Mouse (Mus musculus) liver, adult (tissue): ENCODE measurements around the gene Ccdc30.
A peak's percentile ranks its signal among the peaks of the same experiment; 100 is the strongest.

Experiments
- GATA4 ChIP-seq: IDR thresholded peaks from 2 replicates; pipeline ENCODE4 v1.6.1; 2014; ENCODE audit warnings: mild to moderate bottlenecking, low read length; ENCODE audit not compliant: insufficient replicate concordance

Ccdc30 gene

DNA sequence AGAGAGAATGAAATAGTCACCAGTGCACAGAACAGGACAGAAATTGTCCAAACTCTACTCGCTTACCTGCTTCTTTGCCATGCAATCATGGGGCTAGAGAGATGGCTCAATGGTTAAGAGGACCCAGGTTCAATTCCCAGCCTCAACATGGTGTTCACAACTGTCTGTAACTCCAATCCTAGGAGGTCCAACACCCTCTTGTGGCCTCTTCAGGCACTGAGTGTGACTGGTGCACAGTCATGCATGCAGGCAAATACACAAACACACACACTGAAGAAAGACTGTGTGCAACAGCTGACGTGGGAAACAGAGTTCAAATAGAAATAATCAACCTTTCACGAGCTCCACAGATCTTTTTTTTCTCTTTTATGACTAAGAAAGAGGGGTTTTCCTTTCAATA lies 53.1 kb downstream of the Ccdc30 start:
- TF ChIP-seq GATA4: no peak

DNA sequence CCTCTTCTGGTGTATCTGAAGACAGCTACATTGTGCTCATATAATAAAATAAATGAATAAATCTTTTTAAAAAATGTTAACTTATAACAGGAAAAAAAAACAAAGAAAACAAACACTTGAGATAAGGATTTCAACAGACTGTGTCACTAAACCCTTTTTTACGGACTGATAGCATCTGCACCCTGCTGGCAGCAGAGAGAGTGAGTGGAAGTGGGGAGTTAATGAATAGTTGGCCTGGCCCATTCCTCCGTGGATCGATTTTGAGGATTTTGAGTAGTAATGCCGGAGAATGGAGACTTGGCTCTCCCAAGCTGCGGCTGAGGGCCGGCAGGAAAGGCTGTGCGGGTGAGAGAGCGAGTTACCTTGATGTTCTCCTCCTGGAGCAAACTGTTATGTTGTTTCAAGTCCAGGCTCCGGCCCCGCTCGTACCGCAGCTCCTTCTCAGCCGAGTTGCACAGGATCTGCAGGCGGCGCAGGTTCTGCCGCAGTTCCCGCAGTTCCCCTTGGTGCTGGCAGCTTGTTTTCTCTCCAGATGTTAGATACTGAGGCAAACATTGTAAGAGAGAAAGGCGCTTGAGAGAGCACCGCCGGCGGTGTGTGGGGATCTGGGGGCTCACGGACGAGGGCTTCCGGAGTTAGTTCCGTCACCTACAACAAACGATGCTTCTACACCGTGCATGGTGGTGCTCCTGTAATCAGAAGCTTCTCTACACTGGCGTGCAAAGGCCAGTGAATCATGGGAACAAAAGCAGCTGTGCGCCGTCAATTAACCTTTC lies 55.9 kb downstream of the Ccdc30 start:
- TF ChIP-seq GATA4: no peak

DNA sequence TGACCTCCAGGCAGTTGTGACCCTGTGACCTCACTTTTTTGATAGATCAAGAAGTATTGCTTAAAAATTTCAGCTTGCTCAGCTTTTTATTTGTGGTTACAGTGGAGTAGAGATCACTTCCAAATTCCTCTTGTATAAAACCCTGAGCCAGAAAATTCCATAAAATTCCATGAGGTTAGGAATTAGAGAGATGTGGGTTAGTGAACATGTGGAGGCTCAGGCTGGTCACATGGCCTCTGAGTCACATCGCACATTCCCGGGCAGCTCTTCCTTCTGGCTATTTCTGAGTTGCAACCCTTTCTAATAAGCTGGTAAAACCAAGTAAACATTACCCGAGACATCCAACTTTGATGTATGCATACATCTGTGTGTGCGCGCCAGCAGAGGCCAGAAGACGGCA lies 69.8 kb downstream of the Ccdc30 start:
- TF ChIP-seq GATA4: no peak

DNA sequence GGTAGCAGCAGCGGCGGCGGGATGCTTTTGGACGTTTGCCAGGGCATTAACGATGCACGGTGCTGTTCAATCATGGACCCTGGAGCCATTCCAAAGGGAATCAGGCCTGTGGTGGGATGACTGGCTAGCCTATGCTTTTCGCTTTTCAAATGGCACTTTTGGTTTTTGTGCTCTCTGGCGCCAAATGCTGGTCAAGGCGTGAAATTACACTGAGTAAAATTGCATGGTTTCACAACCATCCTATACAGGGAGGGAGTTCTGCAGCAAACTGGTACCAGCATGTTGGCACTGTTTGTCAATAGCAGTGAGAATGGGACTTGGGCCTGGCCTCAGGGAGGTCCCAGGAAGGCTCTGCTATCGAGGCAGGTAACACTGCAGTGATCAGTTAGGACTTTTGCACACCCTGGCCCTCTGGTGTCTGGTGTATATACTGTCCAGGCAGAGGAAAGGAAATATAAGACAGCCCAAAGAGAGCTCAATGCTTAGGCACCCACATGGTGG lies 76.4 kb downstream of the Ccdc30 start:
- no peak for TF ChIP-seq GATA4

DNA sequence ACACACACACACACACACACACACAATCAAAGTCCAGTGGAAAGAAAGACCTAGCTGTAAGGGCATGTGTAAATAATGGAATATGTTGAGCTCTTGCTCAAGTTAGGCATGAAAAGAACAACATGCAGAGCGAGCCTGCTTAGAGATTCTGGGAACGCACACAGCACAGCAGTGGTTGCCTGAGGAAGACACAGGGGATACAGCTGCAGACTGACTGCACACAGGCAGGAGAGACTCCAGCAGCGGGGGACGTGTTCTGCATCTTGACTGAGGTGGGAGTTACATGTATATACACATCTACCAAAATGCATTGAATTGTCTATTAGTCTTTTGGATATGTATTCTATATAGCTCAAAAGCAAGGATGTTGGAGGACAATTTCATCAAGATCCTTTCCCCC lies 76.9 kb downstream of the Ccdc30 start:
- no peak for TF ChIP-seq GATA4

DNA sequence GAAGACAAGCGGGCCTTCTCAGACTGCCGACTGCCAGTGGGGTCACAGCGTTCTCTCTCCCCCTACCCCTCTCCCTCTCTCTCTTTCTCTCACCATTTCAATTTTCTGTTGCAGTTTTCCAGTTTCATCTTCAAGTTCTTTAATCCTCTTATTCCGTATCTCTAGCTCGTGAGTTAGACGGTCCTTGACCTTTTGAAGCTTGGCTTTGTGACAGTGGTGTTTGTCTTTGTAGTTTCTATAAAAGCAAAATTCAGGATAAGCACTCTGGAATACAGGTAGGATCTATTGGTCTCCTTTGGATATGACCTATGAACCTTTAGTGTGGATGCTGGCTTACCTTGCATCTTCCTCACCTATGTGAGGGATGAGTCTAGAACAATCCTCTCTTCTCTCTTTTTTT lies 81.8 kb downstream of the Ccdc30 start:
- no peak for TF ChIP-seq GATA4

DNA sequence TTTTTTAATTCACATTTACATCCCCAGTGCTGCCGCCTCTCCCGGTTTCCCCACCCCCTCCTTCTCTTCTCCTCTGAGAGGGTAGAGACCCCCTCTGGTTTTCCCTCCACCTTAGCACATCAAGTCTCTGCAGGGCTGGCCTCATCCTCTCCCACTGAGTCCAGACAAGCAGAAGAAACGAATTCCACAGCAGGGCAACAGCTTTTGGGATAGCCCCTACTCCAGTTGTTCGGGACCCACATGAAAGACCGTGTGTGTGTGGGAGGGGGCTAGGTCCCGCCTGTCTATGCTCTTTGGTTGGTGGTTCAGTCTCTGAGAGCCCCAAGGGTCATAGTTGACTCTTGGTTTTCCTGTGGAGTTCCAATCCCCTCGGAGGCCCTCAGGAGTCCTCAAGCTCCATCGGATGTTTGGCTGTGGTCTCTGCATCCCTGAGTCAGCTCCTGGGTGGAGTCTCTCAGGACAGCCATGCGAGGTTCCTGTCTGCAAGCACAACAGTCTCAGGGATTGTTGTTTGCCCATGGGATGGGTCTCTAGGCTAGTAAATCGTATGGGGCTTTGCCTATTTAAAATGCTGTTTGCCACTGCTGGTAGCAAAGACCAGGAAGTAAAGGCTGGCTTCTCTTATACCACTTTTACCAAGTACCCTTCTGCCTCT lies 94.3 kb downstream of the Ccdc30 start:
- no peak for TF ChIP-seq GATA4

DNA sequence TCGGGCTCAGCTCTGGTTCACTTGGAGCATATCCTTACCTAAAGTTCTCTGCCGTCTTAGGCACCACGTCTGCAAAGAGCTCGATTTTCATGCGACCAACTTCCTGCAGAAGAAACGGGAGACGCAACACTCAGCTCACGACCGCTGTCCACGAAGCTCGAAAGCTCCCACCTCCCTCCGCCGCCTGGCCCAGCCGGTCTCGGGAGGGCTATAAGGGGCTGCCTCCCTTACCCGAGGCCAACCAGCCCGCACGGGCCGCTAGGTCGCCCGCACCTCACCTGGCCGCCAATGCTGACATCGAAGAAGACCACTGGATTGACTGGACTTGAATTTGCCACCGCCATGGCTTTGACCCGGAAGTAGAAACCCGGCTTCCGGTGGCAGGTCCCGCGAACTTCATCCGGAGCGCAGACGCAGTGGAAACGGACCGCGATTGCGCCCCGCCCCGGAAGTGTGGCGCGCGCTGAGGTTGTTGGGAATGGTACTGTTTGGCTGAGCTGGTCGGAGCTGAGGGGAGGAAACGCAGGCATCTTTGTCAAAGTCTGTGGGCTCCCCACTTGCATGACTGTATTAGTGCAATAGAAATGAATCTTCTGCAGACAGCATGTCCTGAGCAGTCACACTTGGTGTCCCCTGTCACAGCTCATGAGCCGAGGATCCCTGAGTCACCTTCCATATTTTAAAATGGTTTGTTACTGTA lies 95.0 kb downstream of the Ccdc30 start, which contains the start of gene Ppih:
TSS of gene Ppih (minus strand) at position 416 of the 700 bp plus-strand sequence.
- peak; percentile 54; the same call in 1 of the 2 replicates for TF ChIP-seq GATA4

DNA sequence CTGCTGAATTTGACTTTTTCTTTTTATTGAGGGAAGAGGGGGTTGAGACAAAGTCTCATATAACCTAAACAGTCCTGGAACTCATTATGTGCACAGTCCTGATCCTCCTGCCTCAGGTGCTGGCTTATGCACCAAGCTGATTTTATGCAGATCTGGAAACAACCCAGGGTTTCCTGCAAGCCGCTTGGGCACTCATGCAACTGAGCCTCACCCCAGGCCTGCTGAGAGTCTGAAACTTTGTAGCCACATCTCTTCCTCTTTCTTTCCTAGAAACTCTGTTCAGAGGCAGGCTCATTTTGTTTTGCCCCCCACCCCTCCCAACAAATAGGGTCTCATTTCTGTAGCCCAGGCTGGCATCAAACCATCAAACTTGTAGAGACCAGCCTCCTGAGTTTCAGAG lies 101.6 kb downstream of the Ccdc30 start:
- TF ChIP-seq GATA4: no peak

DNA sequence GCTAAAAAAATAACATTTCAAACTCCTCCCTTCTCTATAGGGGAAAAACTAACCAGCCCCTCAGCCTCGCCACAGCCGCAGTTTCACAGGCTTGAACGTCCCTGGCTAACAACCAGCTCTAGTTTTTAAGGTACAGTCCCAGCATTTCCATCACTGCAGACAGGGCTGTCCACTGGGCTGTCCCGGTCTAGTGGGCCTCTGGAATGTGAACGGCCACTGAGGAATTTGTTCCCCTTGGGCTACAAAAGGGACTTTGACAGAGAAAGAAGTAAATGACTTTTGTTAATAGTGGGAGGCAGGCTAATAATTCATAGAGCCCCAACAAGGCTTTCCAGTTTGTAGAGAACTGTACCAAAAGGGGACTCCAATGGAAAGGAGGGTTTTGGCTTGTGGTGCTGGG lies 109.9 kb downstream of the Ccdc30 start:
- no peak for TF ChIP-seq GATA4

DNA sequence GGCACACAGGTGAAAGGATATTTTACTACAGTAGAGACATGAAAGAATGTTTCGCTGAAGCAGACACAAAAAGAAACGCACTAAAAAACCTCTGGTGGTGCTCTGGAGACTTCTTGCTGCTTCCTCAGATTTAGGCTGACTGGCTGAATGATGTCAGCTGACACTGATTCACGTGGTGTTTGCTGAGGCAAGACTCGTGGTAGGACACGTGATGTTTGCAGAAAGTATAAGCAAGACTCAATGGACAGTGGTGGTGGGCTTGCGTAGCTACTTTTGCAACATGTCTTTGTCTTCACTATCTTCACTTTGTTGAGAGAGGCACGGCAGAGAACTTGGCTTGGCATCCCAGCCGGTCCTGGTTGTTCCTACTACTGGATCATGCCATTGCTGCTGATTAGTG lies 112.0 kb downstream of the Ccdc30 start:
- no peak for TF ChIP-seq GATA4

DNA sequence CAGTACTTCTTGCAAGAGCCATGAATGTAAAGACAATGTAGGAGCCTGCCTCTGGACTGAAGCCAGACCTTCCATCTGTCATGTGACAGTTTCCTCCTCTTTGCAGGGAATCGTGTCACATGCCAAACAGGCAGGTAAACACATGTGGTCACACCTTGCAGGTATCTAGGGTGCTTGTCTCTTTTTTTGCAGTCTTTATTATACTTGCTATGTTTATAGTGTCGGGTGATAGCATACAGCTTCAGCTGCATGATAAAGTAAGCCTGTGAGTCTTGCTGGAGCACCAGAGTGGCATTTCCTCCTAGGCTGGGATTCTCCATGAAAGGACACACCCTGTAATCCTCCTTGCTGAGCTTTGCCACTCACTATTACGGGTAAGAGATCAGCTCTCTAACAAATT lies 113.5 kb downstream of the Ccdc30 start:
- no peak for TF ChIP-seq GATA4

DNA sequence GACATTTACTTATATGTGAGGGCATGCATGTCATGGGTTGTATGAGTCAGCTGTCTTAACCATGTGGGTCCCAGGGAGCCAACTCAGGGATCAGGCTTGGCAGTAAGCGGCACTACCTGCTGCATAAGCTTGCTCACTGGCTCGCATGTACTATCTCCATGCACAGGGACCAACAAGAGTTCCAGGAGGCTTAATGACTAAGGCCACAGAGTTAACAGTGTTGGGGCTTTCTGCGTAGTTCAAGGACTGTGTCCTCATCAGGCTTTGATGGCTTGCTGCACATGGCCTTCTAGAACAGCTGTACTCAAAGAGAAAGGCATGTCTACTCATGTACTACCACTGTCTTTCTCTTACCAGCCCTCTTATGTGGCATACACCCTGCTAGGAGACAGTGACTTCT lies 114.6 kb downstream of the Ccdc30 start:
- TF ChIP-seq GATA4: no peak

DNA sequence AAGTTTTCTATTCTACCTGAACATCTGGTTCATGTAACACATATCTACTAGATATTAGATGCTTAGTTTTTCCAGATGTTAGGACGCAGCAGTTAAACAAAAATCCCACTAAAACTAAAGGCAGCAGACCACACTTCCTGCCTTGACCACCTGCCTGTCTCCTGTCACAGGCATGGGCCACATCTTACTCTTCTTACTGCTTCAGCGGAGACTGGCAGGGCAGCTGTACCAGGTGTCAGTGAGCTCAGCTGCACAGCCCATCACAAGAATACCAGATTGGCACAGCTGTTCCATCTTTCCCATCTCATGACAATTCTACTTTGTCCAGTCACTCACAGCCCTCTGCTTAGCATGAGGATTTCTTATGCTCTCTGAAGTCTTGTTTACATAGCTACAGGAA lies 118.0 kb downstream of the Ccdc30 start:
- no peak for TF ChIP-seq GATA4

DNA sequence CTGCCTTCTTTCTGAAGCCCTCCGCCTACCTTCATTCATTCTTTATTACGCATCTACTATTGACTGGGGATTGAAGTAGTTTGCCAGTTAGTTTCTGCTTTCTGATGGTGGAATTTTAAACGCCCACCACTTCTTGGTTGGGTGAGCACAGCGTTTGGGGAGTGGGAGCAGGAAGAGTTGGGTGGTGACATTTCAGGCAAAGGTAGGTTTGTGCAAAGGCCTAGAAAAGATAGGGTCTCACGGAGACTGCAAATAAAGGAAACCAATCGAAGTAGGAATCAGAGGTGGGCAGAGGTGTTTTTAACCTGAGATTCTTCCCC lies 120.2 kb downstream of the Ccdc30 start:
- TF ChIP-seq GATA4: no peak

DNA sequence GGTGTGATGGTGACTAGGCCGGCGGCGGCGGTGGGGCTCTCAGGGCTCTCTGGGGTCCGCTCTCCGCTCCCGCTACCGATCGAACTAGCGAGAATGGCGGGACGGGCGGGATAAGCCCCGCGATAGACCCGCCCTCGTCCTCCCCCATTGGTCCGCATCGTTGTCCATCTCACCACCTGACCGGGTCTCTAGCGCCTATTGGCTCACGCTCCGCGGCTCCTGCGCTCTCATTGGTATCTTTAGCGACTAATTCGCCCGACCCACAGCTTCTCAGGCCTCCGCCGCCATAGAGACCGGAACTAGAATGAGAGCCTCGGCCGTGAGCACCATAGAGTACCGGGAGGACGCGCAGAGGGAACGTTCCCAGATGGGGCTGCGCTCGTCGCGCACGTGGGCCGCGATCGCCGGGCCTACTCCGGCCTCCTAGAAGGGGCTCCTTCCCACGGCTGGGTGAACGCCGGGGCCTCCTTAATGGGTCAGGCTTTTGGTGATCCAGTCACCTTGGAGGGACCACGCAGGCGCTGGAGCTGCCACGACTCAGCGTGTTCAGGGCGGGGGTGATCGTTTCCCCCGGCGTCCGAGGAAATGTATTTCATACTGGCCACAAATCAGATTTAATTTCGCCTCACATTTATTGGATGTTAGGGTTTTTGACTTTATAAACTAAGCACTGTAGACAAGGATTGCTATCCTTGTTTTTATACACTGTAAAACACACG lies 120.7 kb downstream of the Ccdc30 start, which contains the start of gene Ybx1:
TSS of gene Ybx1 (minus strand) at position 190 of the 719 bp plus-strand sequence.
- no peak for TF ChIP-seq GATA4
